Mouse (Mus musculus) right cerebral cortex, postnatal 36 days (tissue): ENCODE results near the gene Cpeb4.

Experiments
- DNase-seq, 2 experiments: peaks; one replicate each; pipeline ENCODE4 v3.0.0; 2022; ENCODE audit warnings: low spot score in 2 of 2, mixed read lengths in 1 of 2

Cpeb4 gene

DNA sequence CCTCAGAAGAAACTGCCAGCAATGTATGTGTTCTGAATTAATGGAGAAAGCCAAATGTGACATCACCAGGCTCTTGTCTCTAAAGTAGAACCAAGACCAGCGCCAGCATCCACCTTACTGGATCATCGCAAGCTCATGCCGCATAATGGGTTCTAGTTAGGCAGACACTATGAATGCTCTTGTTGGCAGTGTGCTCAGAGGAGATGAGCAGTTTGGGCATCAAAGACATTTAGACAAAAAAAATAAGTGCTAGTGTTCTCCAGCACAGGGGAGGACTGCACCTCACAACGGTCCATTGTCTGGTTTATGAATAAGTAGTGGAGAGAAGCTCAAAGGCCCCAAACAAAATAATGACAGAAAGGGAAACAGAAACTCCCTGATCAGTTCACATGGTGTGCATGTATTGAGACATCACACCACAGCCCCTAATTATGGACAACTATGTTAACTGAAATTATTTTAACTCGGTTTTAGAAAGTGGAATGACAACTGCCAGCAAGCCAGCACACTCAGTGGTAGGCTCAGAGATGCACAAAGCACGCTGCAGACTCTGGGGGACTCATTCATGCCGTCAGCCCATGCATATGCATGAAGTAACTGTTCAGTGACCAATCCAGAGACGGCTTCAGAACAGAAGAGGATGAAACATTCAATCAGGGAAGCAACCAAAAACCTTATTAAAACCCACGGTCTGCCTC lies 25.1 kb upstream of the Cpeb4 start:
- no peak for DNase-seq

DNA sequence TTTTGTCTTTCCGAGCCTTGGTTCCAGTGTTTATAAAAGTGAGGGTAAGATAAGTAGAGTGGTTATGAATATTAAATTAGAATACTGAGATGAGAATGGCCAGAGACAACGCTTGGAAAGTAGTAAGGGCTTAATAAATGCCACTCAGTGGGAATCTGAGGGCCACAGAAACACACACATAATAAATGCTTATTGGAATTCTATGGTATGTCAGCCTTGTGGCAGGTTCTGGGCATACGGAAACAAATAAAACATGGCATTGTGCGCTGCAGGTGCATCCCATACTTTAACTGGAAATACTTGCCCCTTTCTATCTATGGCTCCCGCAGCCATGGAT lies 24.6 kb upstream of the Cpeb4 start:
- no peak for DNase-seq

DNA sequence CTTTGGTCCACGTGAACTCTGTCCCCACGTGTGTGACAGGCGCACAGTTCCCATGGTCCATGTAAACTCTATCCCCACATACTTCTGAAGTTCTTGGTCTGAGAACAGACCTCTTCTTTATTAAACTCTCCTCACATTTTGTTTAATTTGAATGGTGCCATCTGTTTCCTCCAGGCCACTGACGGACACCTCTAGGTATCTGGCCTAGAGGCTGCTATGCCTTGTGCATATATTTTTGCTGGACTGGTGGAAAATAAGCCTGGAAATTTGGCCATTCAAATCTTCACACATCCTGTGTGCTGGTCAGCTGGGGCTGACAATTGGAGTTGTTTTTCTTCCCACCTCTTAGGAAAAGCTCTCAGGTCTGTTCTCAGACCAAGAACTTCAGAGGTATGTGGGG lies 23.3 kb upstream of the Cpeb4 start:
- DNase-seq, result no peak

DNA sequence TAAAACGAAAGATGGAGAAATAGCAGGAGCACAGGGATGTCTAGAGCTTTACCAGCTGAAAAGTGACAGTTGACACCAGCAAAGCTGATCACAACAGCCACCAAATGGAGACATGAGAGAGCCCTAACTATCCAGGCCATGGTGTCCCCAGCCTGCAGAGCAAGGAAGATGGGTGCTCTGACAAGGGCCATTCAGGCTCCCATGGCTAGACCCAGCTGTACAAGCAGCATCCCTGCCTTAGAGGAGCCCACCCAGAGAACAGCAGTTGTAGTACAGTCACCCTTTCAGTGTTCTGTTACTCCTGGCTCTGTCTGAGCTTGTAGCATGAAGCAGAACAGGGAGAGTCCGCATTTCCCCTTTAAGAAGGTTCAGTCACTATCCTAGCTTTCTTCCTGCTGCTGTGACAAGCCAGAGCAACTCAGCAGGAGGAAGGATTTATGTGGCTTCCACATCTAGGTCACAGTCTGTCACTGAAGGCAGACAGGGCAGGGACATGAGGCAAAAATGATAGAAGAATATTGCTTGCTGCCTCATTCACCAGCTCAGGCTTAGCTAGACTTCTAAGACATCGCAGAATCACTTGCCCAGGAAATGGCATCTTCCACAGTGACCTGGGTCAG lies 21.7 kb upstream of the Cpeb4 start:
- DNase-seq, result no peak

DNA sequence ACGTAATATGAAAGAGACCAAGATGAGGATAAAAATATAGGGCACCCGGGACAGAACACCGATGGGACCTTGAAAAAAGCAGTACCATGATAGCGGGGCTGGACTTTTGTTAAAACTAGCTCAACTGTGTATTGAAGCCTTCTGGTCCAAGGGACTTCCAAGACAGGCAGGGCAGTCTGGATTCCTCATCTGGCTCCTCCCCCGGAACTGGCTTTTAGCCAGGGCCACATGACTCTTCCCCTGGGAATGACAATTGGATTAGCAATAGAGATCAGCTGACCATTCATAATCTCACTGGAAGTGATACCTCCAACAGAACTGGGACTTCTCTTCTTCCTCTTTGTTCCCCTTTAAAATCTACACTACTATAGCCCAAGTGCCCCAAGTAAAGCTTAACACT lies 21.0 kb upstream of the Cpeb4 start:
- no peak for DNase-seq

DNA sequence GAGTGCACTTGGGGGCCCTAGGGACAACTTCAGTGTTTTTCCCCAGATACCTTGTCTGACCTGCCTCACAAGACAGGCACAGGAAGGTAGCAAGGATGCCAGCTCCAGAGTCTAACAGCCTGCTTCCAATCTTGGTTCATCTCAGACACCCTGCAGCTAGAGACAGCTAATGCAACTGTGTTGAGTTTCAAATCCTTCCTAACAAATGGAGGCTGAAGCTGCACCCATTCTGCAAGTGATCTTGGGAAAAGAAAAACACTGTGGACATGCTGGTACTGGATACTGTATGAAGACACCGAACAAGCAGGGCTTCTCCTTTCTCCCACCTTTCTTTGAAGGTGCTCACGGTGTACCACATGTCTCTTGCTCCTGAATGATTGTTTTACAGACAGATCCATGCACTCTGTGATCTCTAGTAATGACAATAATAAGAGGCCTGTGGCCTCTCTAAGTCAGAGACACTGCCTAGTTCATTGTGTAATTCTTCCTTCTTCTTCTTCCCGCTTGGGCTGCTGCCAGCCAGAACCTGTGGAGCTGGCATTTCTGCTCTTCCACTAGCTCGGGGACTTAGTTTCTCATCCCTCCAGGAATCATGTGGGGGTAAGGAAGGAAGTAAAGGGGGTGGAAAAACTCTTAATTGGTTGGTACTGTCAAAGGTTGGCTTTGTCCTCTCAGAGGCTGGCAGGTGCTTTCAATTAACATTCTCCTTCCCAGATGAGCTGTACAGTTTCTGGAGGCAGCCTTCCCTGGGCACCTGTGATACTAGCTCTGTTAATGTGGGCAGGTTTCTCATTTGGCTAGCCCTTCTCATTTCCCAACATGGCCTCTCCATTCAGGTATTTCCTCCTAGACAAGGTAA lies 20.1 kb upstream of the Cpeb4 start:
- DNase-seq, result no peak

DNA sequence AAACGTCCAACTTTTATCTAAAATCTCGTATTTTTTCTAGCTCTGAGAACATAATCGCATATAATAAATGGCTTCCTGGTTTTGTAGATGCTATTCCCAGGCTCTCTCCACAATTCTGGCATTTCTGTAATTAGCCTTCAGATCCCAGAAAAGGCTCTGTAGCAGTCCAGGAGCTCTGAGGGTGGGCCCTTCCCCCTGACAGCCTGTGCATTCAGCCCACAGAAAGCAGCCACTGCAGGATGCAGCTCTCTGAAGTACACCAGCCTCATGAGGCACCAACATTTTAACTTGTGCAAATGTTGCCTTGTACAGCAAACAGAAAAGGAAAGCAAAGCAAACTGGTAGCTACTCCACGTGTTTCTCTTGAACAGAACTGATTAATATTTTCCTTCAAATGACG lies 17.1 kb upstream of the Cpeb4 start:
- DNase-seq, result peak in 1 of 2 experiments; percentile 60

DNA sequence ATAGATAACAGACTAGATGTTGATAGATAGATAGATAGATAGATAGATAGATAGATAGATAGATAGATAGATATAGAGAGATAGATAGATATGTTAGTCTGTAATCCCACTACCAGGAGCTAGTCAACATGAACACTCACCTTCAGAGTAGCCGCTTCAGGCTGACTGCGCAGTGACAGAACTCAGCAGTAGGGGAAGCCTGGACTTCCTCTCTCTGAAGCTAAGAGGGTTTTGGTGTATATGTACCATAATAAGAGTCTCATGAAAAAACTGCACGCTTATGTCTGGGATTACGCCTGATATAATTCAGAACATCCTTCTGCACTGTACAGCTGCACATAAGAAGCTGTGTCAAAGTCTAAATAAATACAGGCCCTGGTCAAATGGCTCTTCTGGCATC lies 14.5 kb upstream of the Cpeb4 start:
- DNase-seq, result no peak

DNA sequence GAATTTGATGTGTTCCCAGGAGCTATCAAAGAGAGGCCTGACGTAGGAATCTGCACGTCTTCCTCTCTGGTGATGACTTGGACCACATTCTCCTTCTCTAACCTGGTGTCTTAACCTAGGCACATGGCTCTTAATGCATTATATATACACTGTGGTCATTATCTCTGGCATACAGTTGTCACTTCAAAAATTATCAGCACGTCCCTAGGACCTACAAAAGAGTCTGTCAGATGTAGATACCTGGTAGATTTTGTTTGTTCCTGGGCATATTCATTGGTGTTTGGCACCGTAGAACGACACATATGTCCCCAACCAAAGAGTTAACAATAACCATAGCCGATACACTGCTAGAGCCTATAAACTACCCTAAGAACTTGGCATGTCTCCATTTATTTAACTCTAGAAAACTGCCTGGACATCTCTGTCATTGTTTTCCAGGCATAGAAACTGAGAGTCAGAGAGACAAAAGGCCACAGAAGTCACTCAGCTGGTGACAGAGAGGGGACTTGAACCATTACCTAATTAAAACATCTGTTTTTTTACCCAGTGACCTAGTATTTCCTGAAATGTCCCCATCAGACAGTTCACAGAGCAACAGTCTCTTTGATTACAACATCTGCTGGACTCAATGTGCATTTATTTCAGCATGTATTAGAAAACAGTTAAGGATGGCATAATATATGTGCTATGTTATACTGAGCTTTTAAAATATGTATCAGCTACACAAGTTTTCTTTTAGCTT lies 10.7 kb upstream of the Cpeb4 start:
- no peak for DNase-seq

DNA sequence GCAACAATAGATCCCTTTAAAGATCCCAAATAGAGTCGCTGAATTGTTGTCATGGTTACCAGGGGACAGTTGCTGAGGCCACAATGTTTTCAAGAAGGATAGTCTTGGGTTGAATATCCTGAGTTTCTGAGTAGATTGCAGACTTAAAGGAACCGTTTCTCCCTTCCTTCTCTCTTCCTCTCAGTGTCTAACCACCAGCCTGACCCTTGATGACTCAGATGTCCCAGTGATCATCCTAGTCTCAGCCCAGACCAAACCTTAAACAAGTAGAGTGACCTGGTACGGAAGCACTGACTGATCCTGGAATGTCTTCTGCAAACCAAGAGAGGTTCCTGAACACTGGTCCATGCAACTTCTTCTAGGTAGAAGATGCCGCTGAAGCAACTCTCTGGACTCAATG lies 4.0 kb upstream of the Cpeb4 start:
- no peak for DNase-seq

DNA sequence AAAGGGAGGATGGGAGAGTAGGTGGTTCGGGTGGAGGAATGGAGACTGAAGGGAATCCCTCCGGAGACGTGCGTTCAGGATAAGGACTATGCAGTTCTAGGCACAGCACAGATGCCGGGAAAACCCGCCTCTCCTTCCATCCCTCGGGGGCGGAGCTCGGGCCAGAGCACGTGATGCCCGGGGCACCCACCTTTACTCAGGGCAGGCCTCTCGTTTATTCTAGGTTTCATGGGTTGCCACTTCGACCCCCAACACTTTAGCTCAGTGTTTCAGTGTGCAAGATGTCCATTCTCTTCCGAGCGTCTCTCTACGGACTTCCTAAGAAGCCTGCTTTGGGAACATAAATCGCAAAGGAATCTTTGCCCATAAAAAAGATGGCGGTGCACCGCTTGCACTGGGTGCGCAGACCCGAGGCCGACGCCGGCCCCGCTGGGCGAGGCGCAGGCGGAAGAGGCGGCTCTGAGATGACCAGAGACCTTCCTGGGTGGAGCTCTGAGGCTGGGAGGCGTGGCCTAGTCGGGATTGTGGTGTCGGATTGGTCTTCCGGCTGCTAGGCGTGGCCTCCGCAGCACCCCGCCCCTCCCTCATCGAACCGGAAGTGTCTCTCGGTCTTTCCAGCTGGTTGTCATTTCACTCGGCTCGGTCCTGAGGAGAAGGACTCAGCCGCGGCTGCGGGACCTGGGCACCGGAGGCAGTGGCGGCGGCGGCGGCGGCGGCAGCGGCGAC lies 1.6 kb upstream of the Cpeb4 start:
- peak; percentile 99 for DNase-seq

DNA sequence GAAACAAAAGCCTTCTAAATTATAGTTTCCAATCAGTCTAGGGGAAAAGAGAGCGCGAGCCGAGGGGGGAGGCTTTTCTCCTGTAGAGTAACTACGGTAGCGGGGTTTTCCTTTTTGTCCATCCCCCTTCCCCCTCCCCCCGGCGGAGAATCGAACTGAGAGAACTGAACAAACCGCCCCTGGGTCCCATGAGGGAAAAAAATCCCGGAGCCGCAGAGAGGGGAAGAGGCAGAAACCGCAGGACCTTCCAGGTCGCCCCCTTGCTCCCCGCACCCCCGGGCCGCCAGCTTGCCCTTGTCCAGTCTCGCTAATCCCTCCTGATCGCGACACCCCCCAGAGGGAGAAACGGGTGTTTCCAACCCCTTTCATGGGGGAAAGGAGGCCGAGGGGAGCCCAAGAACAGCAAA lies 873 bp upstream of the Cpeb4 start:
- DNase-seq, result no peak

DNA sequence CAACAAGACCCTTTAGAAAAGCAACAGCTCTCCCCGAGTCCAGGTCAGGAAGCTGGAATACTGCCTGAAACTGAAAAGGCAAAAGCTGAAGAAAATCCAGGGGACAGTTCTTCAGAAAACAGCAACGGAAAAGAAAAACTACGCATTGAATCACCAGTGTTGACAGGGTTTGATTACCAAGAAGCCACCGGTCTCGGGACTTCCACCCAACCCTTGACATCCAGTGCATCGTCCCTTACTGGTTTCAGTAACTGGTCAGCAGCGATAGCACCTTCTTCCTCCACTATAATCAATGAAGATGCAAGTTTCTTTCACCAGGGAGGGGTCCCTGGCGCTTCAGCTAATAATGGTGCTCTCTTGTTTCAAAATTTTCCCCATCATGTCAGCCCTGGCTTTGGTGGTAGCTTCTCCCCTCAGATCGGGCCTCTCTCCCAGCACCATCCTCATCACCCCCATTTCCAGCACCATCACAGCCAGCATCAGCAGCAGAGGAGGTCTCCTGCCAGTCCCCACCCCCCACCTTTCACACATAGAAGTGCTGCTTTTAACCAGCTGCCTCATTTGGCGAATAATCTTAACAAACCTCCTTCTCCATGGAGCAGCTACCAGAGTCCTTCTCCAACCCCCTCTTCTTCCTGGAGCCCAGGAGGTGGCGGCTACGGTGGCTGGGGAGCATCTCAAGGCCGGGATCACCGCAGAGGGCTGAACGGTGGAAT lies 693 bp downstream of the Cpeb4 start:
- peak in 1 of 2 experiments; percentile 26 for DNase-seq

DNA sequence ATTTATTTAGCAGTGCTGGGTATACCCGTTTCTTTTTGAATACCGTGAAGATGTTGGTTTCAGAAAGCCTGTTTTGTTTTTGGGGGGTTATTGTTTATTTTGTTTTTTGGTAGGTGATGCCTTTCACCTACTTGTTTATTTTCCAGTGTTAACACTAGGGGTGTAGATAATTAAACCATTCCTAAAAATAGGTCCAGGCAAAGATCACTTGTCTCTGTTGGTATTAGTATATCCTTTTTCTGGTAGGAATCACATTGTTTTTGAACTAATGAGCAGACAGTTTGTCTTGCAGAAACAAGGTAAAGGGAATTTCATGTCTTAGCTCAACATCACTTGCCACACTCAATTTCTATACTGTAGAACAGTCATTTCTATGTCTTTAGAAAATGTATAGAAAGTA lies 2.1 kb downstream of the Cpeb4 start:
- no peak for DNase-seq

DNA sequence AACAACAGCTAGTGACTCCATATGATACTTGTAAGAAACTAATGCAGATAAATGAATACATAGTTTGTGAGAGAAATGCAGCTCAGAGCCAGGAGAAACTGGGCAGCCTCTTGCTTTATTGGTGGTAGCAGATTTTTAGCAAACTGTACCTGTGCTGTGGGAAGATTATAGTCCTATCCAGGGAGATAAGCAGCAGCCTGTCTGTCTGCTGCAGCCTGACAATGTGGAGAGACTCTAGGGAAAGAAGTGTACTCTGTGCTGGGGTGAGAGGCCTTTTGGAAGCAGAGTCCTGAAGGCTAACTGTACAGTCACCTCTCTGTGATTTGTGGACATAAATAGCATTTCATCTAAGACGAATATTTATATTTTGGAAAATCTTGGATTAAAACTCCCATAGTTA lies 11.7 kb downstream of the Cpeb4 start:
- DNase-seq, result no peak

DNA sequence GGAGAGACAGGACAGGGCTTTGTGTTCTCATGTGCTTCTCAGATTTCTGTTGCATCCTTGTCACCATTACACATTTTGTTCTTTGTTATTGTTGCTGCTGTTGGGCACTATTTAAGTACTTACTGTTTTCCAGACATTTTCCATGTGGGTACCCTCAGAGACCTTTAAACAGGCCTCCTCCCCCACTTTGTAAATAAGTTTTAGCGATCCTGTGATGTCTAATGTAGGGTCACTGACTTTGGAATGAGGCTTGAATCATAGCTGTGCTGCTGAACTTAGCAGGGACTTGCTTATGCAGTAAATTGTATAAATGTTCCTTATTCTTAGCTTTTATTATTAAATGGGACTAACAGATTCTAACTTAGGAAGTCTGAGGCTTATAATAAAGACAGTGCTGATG lies 13.8 kb downstream of the Cpeb4 start:
- DNase-seq, result no peak

DNA sequence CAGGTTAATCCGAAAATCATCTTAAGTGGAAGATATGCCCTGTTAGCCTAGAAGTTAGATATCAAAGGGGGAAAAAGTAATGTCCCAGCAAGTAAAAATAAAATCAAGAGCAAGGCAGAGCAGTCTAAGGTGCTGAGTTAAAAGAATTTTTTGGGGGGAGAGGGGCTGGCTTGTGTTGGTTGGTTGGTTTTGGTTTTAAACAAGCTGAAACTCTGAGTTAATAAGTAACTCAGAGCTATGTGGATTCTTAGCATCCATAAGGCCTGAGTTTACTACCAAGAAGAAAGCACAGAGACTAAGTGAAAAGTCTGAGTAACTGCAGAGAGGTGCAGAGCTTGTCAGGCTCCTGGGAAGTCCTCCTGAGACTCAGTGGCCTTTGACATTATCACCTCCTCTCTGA lies 16.2 kb downstream of the Cpeb4 start:
- no peak for DNase-seq

DNA sequence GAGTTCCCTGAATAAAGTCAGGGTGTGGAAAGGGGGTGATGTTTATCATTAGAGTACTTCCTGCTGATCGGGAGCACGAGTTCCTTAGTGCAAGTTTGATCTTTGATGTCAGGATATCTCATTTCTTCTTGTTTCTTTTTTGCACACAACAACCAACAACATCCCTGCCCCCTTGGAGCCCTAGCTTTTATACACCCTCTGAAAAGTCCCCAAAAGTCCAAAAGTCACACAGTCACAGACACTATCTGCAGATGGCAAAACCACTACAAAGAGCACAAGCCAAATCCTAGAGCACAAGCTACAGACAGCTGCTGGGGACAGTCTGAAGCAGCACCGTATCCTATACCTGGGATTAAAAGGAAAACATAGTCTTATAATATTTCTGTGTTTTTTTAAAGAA lies 20.1 kb downstream of the Cpeb4 start:
- DNase-seq, result no peak

DNA sequence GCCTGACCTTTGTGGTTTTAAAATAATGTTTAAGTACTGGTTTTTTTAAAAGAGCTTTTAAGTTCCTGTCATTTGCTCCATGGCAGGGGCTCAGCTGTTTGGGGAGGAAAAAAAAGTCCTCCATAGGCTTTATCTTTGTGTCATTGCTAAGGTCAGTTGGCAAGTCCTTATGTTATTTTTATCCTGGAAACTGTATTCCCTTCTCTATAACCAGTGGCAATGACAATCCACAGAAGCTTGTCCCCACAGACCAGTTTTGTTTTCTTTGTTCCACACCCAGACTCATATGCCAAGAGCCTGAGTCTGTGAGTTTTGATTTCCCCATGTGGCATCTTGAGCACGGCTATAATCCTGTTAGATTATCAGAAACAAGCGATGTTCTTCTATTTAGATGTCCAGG lies 21.6 kb downstream of the Cpeb4 start:
- no peak for DNase-seq

DNA sequence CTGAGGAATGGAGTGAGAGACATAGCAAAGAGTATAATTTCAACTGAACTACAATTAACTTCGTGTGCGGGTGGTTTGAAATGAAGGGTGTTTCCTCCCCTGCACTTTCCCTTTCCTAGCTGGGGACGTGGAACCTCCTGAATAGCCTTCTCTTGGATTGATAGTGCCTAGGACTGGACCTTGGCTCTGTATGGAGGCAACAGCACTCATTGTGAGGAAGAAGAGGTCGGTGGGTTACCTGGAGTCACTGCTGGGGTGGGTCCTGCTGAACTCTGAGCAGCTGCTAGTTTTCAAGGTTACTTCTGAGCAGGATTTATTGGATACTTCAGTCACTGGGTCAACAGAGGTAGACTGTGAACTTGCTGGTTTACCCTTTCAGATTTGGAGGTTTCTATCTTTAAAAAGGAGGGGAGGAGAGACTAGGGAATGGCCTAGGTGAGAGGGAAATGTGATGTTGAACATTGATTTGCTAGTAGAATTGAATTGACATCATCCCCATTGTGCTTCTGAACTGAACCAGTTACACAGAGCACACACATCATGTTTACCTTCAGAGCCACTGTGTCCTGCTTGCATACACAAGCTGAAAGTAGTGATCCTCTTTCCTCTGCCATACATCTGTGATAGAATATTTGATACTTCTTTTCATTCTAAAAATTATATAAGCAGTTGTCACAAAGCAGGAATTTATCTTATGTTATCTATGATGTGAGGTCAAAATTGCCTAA lies 24.2 kb downstream of the Cpeb4 start:
- no peak for DNase-seq
